Mouse (Mus musculus) hematopoietic stem cell, adult 5-6 weeks (primary cell): ENCODE results near the gene Map7d1. TPM values are rescaled to one million over a fixed set of nuclear protein-coding genes. Genes with fewer than 3 reads are reported as not detected.

Source experiments
- ATAC-seq, 2 experiments: fragments of 125-278 bp in 1 of 2; replicated peaks in 1 of 2; 2 replicates each; pipeline ENCODE4 v1.8.0; 2016 to 2017; ENCODE audit warnings: inconsistent platforms in 2 of 2, mild to moderate bottlenecking in 2 of 2, moderate number of reproducible peaks in 2 of 2, low read depth in 1 of 2, moderate TSS enrichment in 1 of 2; ENCODE audit not compliant: low FRiP score in 2 of 2, poor library complexity in 2 of 2, severe bottlenecking in 2 of 2, insufficient read depth in 1 of 2, low TSS enrichment in 1 of 2
- total RNA-seq: library from RNA; stranded (forward); fragments of 172-1452, 232-1000 nt; gene quantifications from 2 replicates; pipeline ENCODE4 v1.2.3, GENCODE M21; 2017

Map7d1 gene
- total RNA-seq, 1 experiment from 2014 or later, result 28.5 TPM

GRCm38 (mm10) chr4:126252411-126253237 is 3.5 kb downstream of the Map7d1 start:
- no peak for ATAC-seq

DNA sequence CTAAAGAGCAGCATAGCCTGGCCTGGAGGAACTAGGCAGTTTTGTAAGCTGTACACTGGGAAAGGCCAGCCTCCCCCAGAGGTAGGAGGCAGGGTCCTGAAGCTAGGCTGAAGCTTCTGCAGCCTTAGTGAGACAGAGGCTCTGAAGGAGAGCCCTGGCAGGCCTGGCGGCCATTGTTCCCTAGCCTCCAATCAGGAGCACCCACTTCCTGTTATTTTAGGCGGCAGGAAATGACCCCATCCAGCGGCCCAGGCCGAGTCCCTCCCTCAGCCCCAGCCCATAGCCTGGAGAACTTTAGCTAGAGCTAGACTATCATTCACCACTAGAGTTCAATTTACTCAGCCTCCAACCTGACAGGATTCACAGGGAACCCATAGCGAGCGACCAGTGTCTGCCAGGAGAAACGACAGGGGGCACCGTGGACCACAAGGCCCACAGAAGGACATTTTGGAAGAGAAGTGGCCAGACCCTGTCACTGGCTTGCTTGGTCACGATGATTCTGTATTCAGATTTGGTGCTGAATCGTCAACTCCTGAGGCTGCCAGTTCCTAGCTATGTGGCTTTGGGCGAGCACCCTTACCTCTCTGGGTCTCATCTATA is 4.4 kb downstream of the Map7d1 start:
- ATAC-seq, result peak; percentile 20 to 46; a peak in 3 of 4 replicates

DNA sequence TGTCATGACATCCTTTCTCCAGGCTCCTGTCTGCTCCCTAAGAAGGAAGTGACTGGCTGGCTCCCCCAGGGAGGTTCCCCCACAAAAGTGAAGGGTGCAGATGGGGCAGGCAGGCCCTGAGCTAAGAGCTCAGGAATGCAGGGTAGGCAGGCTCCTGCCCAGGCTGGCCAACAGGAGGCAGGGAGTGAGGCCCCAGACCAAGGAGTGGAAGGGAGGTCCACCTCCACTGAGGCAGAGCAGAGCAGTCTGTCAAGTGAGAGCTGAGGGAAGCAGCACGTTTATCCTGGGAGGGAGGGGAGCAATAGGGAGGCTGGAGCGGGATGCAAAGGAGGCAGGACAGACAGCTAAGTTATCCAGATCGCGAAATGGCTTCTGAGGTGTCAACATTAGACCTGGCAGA is 5.5 kb downstream of the Map7d1 start:
- no peak for ATAC-seq

DNA sequence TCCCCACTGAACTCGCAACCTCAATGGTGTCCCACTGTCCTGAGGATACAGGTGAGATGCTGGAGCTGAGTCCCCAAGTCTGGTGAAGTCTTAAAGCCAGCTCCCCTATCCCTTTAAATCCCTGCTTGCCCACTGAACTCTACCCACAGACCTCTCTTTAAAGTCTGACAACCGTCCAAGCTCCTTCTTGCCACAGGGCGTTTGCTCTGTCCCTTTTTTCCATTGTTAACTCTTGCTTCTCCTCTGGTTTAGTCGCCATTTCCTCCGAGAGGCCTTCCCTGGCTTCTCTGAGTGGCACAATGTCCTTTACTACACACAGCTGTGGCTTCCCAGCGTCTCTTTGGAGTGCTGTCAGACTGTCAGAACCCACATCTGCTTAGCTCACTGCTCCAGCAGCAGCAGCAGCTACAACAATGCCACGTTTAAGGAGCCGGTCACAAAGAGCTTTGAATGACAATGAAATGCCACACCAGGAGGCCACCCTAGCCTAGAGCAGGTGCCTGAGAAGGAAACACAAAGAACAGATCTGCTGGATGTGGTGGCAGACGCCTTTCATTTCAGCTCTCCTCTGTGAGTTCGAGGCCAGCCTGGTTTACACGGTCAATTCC is 7.8 kb downstream of the Map7d1 start:
- no peak for ATAC-seq

GRCm38 (mm10) chr4:126246202-126246889 is 9.8 kb downstream of the Map7d1 start:
- ATAC-seq, result no peak

GRCm38 (mm10) chr4:126242510-126242909 is 13.6 kb downstream of the Map7d1 start:
- ATAC-seq, result no peak

- ATAC-seq, result no peak
Observed at GRCm38 (mm10) chr4:126241956-126242355, 14.2 kb downstream of the Map7d1 start.

DNA sequence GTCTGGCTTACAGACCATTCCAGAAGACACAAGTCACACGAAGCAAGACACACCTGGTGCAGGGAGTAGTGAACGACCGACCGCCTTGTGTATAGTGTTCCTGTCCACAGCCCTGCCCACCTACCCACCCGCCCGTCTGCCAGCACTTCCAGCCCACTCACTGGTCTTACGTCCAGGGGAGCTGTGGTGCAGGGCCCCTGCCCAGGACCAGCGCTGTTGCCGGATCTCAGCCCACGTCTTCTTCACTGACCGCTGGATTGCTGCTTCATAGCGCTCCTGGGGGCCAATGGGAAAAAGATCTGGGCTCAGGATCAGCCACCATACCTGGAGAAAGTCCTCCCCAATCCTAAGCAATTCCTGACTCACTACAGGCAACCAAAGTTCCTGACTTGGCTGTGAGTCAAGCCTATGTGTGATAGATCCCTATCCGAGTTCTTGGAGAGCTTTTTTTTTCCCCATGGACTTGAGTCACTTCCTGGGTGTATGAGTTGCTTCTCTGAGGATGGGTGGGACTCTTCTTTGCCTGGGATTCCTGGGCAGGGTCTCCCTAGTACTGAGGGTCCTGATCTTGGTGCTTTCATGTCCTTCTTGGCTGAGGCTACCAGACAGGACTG is 16.2 kb downstream of the Map7d1 start:
- ATAC-seq, result no peak

- no peak for ATAC-seq
Observed at GRCm38 (mm10) chr4:126237721-126238242, 18.4 kb downstream of the Map7d1 start.

DNA sequence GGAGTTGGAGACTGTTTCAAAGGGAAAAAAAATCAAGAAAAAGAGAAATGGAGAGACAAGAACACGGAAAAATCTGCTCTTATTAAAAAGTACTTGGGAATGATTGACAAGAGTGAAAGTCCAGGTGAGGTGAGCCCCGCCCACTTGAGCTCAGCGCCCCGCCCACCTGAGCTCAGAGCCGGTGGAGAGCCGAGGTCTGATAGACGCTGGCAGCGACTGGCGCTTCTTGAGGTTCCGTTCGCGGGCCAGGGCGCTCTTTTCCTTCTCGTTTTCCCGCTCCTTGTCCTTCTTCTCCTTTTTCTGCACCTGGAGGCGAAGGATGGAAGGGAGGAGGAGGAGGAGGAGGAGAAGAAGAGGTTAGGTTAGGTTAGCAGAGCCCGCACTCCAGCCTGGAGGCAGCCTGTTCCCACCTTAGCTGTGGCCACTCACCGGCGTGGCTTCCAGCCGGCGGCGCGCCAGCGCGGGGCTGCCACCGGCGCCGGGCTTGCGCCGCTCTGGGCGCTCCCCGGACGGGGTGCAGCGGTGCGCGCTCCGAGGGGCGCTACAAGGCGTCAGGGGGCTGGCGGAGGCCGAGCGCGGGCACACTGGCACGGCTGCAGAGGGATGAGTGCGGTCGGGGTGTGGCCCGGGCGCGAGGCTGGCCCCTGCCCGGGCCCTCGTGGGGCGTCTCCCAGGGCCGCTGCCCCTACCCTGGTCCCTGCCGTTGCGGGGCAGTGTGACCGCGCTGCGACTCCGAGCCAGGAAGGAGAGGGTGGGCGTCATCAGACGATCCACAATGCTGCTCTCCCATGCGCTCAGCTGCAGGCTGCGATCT is 19.5 kb downstream of the Map7d1 start:
- no peak for ATAC-seq

GRCm38 (mm10) chr4:126235191-126235590 is 21.0 kb downstream of the Map7d1 start:
- ATAC-seq, result peak; percentile 52 to 59; a peak in 3 of 4 replicates

GRCm38 (mm10) chr4:126234496-126235175 is 21.5 kb downstream of the Map7d1 start:
- no peak for ATAC-seq

- no peak for ATAC-seq
Observed at GRCm38 (mm10) chr4:126233676-126234308, 22.4 kb downstream of the Map7d1 start.

DNA sequence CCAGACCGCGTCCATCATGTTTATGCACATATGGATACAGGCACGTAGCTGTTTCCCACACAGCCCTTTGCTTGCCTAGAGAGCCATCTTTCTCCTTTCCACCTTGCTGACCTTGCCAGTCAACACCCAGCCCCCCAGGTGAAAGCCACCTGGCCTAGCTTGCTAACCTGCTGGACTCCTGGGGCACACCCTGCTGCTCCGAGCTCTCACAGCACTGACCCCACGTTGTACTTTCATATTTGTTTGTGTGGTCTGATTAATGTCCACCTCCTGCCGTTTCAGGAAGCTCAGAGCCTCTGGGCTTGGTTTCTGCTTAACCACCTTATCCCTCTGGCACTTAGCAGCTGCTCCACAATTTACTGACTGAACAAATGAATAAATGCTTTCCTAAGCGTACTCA is 26.2 kb downstream of the Map7d1 start:
- ATAC-seq, result no peak

- ATAC-seq, result no peak
Observed at GRCm38 (mm10) chr4:126228144-126228543, 28.0 kb downstream of the Map7d1 start.
